Mouse (Mus musculus) left cerebral cortex, adult 8-10 months (tissue): ENCODE measurements at regions not wholly inside any gene's neighbourhood (a gene's known extent, or its start where the extent isn't known, plus 50 kb on each side); places are given as distances from the start of the nearest gene placed in this dataset.

Experiments used
- DNase-seq, 2 experiments: peaks; one replicate each; pipeline ENCODE4 v3.0.0; 2022; ENCODE audit warnings: low spot score in 2 of 2

DNA sequence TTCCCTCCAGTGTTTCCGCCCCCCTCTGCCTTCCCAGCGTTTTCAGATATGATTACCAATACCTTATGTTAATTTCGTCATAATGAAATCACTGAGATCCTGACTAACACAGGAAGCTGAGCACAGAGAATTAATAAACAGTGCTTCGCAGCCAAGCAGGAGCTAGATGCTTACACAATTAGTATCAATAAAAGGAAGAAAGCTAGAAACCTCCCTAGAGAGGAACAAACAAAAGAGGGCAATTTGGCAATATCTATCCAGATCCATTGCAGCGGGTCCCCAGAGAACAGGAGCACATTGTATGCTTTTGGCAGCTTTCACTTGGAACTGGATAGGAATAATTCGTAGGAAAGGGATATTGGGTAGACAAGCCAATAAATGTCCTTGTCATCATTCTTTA is 159.1 kb upstream of the Kbtbd8 start:
- DNase-seq: no peak

DNA sequence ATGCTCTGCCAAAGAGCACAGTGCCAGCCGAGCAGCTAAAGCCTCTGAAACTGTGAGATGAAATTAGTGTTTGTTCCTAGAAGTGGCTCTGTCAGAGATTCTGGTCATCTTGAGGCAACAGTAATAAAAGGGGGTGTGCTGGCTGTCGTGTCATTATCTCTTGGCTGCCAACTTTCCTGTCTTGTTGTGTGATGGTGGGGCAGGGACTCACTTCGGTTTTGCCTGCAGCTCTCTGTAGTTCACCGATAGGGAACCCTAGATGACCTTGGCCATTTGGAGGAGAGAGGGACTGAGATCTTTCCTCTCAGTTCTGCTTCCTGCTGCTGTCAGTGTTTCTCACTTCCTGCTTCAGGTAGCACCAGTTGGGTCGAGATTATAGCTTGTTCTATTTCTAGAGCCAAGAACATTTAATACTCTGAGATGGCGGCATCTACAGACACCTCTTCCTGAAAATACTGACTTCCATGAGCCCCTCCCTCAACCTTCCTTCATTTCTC is 159.8 kb upstream of the Kbtbd8 start:
- DNase-seq: no peak

DNA sequence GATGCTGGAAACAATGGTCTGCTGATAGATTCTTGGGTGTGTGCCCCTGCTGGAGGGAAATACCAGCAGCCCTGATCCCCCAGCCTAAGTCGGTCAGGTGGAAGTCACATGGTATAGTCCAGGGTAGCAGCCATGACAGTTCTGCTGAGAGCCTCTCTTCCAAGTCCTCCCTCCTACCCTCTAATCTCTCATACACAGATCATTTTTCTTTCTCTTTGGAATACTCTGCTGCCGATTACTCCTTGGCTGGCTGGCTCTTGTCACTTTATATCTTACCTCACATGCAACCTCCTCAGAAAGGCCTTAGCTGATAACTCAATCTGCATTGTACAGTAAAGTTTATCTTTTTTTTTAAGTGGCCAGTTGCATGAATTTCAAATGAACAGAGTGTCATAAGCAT is 162.5 kb upstream of the Kbtbd8 start:
- no peak for DNase-seq

DNA sequence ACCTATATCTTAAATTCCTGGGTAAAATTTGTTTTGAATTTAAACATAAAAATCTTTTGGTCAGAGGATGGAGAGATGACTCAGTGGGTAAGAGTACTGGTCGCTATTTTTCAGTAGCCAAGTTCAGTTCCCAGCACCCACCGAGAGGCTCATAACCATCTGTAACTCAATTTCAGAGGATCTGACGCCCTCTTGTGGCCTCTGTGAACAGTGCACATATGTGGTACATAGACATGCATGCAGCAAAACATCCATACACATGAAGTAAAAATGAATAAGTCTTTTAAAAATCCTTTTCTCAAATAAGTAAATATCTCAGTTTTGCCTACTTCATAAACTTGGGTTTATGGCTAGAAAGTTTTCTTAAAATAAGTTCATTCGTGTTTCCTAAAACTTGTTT is 163.4 kb upstream of the Kbtbd8 start:
- no peak for DNase-seq

DNA sequence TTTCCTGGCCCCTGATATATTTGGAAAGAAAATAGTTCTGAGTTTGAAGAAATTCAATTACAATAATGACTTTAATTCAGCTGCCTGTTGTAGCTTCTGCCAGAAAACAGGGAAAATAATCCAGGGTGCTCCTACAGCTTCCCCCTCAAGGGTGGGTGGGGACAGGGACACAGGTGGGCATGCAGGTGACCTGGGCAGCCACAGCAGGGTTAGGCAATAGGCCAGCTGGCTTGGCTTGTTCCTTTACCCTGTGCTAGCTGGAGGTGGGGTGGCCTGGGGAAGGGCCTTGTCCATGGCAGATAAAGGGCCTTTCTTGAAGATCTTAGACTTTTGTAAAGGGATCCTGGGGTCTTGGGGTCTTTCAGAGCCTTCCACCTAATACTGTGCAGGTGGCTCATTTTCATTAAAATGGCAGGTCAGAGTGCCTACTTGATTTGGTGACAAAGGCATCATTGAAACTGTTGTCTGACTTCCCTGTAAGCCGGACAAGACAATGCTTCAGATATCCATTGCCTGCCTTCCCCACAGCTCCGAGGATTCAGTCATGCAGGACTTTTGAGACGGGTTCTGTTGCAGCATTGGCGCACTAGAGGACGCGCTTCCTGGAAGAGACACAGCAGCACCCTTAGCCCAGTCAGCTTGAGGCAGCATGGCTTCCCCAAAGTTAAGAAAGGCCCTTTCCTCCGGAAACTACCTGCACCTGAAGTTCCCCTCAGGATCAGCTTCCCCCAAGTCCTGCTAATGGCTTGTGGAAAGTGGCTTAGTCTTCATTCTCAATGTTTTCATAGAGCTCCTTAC is 164.9 kb upstream of the Kbtbd8 start:
- DNase-seq: no peak

DNA sequence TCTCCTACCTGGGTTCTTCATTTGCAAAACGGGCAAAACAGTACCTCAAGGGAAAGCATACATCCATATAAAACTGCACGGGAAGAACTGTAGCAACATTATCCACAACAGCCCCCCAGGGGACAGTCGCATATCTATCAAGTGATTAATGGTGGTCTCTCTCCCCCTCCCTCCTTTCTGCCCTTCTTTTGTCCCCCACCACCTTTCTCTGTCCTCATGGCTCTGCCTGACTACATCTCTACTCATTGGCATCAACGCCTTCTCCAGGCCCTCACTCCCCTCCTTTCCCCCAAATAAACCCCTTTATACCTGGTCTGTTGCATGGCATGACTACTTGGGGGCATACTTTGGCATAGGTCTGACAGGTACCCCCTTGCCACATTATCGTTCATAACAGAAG is 166.1 kb upstream of the Kbtbd8 start:
- no peak for DNase-seq

DNA sequence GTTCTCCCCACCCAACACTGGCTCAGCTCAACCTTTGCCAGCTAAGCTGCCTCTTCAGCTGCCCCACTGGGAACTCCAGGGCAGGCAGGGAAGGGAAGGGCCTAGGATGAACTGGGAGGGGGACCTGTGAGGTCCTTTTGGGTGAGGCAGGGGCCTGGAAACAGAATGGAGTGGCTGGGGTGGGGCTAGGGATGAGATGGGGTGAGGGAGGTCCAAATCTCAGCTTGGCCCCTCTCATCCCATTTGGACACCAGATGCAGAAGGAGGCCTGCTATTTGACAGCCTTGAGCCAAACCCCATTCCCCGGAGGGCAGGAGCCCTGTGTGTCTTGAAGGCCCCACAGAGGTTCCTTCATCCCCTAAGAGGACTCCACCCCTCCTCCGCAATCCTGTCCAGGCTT is 166.7 kb upstream of the Kbtbd8 start:
- DNase-seq: no peak

DNA sequence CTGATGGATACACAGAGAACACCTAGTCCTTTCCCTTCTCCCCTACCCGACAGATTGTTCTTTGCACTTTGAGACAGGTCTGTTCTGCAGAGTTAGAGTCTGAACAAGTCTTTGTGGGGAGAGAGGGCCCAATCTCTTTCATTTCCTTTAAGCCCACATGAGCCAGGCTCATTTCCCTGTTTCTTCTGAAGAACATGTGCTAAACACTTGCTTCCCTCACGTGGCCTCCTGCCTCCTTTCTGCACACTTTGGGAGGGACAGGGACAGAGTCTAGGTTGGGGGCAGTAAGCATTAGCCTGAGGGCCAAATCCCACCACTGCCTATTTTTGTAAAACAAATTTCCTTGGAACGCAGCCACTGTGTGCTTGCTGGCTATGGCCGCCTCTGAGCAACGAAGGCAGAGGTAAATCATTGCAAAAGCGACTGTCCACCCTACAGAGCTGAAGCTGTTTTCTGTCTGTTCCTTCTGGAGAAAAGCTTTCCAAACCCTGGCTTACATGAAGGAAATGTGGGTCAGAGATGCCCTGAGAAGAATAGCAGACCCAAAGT is 170.6 kb upstream of the Kbtbd8 start:
- DNase-seq: no peak

DNA sequence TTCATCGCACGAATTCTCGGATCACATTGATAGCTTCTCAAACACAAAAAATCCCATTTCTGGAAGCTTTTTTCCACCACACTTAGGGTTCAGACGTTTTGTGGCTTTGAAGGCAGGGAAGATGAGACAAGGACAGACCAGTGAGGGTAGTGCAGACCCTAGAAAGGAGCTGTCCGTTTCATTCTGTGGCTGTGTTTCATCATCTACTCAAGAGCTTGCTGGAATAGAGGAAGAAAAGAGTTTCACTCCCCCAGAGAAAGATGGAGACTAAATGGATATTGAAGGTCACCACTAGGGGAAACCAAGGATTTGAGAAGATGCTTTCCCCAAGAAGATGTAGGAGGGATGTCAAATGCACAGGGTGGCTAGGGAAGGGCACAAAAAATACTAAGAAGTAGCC is 171.3 kb upstream of the Kbtbd8 start:
- no peak for DNase-seq

DNA sequence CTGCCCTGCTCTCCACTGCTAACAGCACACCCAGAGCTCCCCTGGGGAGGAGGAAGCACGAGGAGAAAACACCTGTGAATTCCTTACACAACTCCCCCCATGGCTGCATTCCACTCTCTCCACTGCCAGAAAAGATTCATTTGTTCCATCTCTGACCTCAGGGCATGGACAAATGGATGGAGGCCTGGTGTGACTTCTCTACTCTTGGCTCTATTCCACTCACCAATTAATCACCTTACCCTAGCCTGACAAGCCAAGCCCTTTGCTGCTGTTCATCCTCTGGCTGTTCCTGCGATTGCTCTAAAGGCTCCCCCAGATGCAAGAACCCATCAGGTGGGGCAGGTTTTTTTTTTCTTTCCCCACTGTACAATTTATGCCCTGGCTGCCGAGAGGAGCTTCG is 172.8 kb upstream of the Kbtbd8 start:
- DNase-seq: no peak

DNA sequence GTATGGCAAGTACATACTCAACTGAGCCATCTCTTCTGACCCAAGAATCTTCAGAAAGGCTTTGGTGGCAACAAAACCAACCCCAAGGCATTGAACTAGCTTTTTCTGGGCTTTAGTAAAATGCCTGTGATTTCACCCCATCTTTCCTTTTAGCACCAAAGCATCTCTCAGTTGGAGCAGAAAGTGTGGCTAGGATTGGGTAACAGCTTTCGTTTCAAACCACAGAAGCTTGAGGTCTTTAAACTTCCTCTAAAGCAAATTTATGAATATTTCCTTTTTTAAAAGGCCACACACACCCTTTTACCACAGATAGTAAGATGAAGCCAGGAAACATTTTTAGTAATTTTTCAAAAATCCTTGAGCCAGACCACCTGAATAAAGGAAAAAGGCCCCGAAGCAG is 178.1 kb upstream of the Kbtbd8 start:
- no peak for DNase-seq

DNA sequence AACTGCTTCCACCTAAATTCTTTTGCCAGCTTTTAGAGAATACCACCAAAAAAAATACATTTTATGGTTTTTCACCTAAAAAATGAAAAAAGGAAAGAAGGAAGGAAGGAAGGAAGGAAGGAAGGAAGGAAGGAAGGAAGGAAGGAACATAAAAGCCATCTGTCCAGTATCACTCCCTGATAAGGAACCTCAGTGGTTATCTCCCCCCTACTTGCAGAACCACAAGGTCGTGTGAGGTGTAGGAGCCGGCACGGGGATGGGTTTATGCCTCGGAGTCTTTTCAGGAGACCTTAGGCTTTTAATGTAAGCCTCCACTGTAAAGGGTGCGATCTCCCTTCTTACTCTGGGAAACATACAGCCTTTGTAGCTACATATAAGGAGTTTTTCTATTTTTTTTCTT is 180.8 kb upstream of the Kbtbd8 start:
- no peak for DNase-seq

DNA sequence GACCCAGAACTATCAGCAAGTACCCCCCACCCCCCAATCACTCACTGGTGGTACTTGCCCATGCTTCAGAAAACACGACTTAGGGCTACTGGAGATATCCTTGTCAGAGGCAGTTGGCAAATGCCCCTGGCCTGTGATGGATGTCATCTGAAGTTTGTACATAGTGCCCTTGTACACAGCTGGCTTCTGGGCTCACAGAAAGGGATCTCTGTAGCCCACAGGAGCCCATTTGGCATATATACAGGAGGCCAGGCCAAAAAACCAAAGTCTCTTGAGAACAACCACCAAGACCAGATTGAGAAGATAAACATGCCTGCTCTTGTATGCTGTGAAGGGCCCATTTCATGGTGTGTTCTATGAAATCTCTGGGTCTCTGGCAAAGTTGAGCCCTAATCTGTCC is 181.3 kb upstream of the Kbtbd8 start:
- no peak for DNase-seq

DNA sequence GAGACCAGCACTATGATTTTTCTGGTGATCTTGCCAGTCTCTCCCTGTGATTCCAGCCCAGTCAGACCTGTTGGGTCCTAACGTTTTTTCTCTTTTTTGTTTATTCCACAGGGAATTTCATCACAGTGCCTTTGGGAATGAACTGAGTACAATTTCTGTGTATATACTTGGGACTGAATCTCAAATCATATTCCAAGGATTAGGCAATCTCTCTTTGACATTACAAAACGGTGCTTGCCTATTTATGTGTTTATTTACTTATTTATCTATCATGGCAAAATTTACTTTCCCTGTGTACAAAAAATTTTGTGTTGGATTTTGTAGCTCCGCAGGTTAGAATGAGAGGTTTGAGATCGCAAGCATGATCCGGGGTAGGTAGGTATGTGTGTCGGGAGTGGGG is 189.2 kb upstream of the Kbtbd8 start:
- no peak for DNase-seq

DNA sequence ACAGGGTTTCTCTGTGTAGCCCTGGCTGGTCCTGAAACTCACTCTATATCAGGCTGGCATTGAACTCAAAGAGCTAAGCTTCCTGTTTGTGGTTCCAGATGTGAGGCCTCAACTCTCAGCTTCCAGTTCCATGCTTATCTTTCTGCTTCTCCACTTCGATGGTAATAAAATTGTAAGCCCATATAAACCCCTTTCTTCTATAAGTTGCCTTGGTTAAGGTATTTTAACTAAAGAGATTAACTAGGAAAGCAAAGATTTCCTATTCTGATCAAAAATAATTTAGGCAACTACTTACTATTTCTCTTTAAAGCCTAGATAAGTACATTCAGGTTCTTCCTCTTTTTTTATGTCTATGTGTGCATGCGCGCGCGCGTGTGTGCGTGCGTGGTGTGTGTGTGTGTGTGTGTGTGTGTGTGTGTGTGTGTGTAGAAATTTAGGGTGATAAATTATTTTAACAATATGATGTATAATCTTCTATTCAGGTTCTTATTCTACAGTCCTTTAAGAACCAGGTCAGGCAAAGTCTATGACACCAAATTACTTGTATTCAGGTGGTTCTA is 190.3 kb upstream of the Kbtbd8 start:
- no peak for DNase-seq

DNA sequence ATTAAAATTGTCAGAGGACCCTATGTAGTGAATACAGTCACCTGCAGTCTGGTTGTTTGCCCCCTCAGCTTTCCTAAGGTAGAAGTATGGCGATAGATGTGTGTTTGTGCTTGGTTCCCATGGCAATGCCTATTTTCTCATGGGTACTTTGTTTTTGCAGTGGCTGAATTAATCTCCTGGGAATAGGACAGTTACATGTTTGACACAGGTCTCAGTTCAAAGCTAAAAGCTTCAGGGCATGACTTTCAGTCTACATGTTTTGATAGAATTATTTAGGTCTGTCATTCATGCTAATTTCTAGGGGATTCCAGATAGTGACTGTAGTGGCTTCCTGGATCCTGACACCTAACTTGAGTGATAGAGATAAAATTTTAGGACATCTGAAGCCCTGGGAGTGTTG is 191.6 kb upstream of the Kbtbd8 start:
- DNase-seq: no peak

DNA sequence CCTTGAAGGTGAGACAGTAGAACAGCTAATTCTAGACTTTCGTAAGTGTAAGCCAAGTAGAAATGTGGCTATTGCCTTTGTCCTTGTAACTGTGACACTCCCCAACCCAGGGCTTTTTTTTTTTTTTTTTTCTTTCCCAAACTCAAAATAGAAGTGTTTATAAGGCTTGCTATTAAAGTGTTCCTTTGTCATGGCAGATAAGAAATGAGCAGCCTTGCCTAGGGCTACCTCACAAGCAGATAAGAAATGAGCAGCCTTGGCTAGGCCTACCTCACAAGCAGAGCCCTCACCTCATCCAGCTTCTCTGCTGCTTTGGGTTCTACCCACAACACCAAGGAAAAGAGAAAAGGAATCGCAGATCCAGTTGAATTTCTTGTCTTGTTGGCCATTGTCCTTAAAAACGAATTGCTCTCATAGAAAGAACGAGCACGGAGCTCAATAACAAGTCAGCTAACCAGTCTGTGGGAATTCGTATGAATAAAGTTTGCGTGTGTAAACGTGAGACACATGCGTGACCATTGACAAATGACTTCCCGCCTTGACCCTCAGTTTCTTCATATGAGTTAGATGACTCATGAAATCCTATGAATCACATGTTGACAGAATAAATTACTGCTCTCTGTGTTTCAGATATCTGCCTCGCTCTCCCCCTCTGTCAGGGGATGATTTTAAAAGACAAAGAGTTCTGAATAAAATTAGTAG is 192.6 kb upstream of the Kbtbd8 start:
- DNase-seq: no peak

DNA sequence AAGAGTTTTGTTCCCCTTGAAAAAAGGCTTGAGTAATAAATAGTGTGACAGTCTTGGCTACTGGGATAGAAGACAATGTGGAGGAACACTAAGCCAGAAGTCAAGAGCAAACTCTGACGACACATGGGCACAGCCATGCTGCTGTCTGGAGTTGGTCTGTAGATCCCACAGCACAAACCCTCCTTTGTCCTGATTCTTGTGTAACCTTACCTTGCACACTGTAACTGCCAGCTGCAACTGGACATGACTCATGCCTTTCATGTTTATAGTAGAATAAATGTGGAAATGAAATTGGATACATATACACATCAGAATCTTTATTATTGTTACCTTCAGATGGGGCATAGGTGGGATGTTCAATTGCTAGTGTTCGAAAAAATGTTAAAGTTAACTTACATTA is 195.3 kb upstream of the Kbtbd8 start:
- no peak for DNase-seq

DNA sequence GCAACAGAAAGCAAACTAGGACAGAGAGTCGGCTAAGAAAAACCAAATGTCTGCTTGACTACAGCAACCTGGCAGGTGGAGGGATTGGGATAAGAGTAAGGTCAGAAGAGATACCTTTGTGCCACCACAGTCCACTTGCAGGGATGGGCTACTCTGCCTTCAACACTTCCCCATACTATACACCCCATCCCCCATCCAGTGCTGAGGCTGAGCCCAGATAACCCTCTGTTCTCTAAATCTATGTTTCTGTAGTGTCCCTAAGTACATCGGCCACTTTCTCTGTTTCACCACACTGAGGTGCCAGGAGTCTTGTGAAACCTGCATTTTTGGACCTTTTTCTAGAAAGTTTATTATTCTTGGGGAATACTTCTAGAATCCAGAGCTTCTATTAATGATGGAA is 196.3 kb upstream of the Kbtbd8 start:
- no peak for DNase-seq

DNA sequence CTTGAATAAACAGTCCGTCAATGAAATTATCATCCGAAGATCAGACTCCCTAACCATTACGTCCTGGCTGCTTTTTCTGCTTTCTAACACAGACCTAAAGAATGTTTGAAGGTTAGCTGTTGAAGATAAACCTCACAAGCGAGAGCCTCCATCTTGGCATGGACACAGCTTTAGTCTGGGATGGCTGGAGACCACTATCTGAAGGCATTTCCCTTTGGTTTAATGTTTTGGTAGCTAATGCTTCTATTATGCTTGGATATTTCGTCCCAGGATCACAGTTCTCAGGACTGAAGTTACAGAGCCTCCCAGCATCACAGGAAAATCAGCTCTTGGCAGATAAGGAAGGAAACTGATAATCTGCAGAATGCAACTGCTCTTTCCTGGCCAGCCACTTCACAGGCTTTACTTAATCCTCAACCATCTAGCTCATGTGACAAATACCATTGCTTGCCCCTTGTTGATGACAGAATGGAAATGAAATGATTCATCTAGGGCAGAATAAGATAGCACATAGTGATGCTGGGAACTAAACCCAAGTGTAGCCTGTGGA is 197.8 kb upstream of the Kbtbd8 start:
- no peak for DNase-seq

DNA sequence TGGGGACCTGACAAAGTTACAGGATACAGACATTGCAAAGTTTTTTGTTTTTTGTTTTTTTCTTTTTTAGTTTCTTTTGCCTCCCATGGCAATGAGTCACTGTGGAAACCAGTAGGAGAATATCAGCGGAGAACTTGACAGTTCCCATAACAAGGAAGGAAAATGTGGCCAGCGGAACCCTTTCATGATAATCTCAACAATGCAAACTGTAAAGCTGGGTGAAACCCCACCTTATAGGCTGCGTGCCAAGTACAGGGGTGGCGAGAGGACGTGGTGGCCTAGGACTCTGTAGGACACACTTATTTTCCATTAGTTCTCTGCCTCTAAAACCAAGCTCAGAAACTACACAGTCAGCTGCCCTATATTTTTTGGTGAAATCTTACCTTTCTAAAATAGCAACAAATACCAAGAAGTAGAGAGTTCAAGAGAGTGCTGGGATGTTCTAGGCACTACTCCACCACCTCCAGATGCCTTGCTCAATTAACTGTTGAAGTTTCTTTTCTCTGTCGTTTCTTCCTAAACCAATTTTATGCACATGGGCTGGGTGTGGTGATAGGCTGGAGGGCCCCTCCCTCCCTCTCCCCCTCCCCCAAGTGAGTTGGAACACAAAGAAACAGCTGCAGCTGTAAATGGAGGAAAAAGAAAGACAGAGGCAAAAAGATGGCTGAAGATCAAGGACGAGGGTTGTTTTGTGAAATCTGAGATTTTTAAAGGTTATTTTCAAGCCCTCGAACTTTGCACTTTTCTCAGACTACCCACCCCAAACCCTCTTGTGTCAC is 201.0 kb upstream of the Kbtbd8 start:
- DNase-seq: peak; percentile 4 to 7
